Mouse (Mus musculus): ENCODE data around the gene Aff1.

GRCm38 (mm10) chr5:103848546-103848945, 156.4 kb downstream of the Aff1 start:
- TF ChIP-seq CTCF (IDR thresholded peaks at IDR 0.05; ENCODE audit: insufficient read depth, low read length): no peak
- no peak for TF ChIP-seq POLR2A (IDR thresholded peaks at IDR 0.05; ENCODE audit: borderline replicate concordance, extremely low read depth, low read depth, low read length)

All from lung, adult 2 months (tissue).